Mouse (Mus musculus): ENCODE measurements around the gene Dtd1. TPM values are rescaled to one million over a fixed set of nuclear protein-coding genes. Genes with fewer than 3 reads are reported as not detected.

Gene Dtd1
- polyA plus RNA-seq, 1 experiment from 2014 or later, result 65.2 TPM

DNA sequence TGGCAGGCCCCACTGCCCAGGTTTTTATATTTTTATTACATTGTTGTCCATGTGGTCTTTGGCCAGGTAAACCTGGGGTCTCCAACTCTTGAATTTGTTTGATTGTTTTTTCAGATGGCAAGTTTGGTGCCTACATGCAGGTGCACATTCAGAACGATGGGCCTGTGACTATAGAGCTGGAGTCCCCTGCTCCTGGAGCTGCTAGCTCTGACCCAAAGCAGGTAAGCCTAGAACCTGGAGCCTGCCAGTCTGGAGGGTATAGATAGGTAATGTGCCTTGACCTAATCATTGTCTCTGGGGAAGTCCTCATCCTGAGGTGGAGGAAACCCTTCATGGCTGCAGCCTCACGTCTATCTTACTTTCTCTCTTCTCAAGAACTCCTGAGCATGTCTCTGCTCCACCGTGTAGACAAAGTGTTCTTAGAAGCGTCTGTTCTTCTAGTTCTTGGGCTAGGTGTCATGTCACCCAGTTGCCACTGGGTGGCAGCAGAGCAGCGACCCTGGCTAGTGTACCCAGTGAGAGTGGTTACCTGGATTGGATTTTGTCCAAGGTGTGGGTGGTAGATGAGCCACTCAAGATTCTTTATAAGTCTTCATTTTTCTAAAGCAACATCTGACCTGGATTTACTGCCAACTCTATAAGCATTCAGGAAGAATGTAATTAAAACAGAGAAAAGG lies 36.1 kb downstream of the Dtd1 start:
- no peaks in the 10 kb centered on the region for H3K4me1 ChIP-seq (replicated peaks; ENCODE audit: control insufficient read depth, insufficient read depth, low read length)
- 18% methylated on average over 5 of the region's 5 CpGs for WGBS

DNA sequence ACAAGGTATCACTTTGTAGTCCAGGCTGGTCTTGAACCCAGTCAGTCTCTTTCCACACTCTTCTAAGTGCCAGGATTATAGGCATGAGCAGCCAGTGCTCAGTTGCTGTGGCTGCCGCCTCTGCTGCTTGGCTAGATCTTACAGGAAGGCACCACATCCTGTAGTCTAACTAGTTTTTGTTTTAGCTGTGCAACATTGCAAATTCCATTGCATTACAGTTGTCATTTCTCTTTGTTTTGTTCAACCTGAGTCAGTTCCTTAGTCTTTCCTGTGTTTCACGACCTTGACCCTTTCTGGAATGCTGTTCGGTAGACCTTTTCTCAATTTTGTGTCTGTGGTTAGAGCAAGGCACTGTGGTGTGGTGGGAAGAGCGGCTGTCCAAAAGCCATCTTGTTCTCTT lies 37.5 kb downstream of the Dtd1 start:
- Histone ChIP-seq H3K9me3 (ENCODE audit: control insufficient read depth, low read length) (no peaks in the 10 kb centered on the region), H3K4me1 (replicated peaks; ENCODE audit: control insufficient read depth, insufficient read depth, low read length) (no peaks in the 10 kb centered on the region), H3K36me3 (ENCODE audit: control insufficient read depth, insufficient read depth, low read length) (no peaks in the 10 kb centered on the region; the same call in 1 of the 2 replicates), H3K4me2 (no peak overlapping the region), H3K27ac (ENCODE audit: low read depth, low read length) (no peak overlapping the region), H3K27me3 (replicated peaks; ENCODE audit: control insufficient read depth, insufficient read depth, low read length) (no peaks in the 10 kb centered on the region), H3K4me3 (ENCODE audit: low read depth, low read length) (no peak overlapping the region), H3K9ac (ENCODE audit: low read depth, low read length) (no peak overlapping the region)
- DNase-seq (ENCODE audit: low spot score) (no peak), ATAC-seq (replicated peaks; ENCODE audit: low FRiP score) (no peak)
- WGBS, result 77% methylated on average over 4 of the region's 4 CpGs

More for the DNA sequence above, 36.1 kb downstream of the Dtd1 start:
- no peaks in the 10 kb centered on the region for H3K9me3 ChIP-seq (ENCODE audit: control insufficient read depth, low read length)
- no peak overlapping the region for H3K4me3 ChIP-seq (ENCODE audit: low read depth, low read length)
- no peaks in the 10 kb centered on the region; the same call in 1 of the 2 replicates for H3K36me3 ChIP-seq (ENCODE audit: control insufficient read depth, insufficient read depth, low read length)
- H3K27me3 ChIP-seq (replicated peaks; ENCODE audit: control insufficient read depth, insufficient read depth, low read length), result no peaks in the 10 kb centered on the region
- H3K27ac ChIP-seq (ENCODE audit: low read depth, low read length), result no peak overlapping the region
- peak; percentile 45 for DNase-seq (ENCODE audit: low spot score)
- ATAC-seq (replicated peaks; ENCODE audit: low FRiP score), result peak; percentile 69
- H3K9ac ChIP-seq (ENCODE audit: low read depth, low read length), result no peak overlapping the region
- no peak overlapping the region for H3K4me2 ChIP-seq

DNA sequence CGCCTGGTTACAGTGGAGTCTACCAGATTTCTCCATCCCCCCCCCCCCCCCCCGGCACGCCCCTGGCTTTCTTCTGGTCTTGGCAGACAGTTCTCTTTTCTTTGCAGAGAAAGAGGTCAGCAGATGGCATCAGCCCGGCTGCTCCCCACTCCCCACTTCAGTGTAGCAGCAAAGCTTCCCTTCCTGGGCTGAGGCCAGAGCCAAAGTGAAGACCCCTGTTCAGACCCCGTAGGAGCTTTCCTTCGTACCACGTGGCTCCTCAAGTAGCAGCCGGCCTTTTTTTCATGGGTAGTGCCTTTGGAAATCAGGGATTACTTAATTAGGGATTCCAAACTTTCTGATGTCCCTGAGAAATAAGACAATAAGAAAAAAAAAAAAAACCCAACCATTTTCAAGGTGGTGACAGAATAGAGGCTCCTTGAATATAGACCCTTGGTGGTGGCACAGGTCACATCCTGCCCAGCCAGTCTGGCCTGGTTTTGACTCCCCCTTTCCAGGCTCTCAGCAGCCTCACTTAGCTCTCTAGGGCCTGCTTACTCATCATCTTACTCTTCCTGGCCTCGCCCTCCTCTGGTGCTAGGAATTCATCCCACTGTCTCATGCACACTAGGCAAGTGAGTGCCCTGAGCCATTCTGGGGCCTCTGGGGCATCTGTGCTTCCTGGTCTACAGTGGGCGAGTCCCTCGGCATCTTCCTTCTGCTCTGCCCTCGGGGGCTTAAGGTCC lies 38.1 kb downstream of the Dtd1 start:
- no peak overlapping the region for H3K4me2 ChIP-seq
- no peaks in the 10 kb centered on the region for H3K4me1 ChIP-seq (replicated peaks; ENCODE audit: control insufficient read depth, insufficient read depth, low read length)
- no peaks in the 10 kb centered on the region for H3K27me3 ChIP-seq (replicated peaks; ENCODE audit: control insufficient read depth, insufficient read depth, low read length)
- H3K9me3 ChIP-seq (ENCODE audit: control insufficient read depth, low read length), result no peaks in the 10 kb centered on the region
- H3K36me3 ChIP-seq (ENCODE audit: control insufficient read depth, insufficient read depth, low read length), result no peaks in the 10 kb centered on the region; the same call in 1 of the 2 replicates
- no peak overlapping the region for H3K4me3 ChIP-seq (ENCODE audit: low read depth, low read length)
- no peak overlapping the region for H3K9ac ChIP-seq (ENCODE audit: low read depth, low read length)
- ATAC-seq (replicated peaks; ENCODE audit: low FRiP score), result no peak
- DNase-seq (ENCODE audit: low spot score), result no peak
- WGBS, result 77% methylated on average over 12 of the region's 12 CpGs
- no peak overlapping the region for H3K27ac ChIP-seq (ENCODE audit: low read depth, low read length)

DNA sequence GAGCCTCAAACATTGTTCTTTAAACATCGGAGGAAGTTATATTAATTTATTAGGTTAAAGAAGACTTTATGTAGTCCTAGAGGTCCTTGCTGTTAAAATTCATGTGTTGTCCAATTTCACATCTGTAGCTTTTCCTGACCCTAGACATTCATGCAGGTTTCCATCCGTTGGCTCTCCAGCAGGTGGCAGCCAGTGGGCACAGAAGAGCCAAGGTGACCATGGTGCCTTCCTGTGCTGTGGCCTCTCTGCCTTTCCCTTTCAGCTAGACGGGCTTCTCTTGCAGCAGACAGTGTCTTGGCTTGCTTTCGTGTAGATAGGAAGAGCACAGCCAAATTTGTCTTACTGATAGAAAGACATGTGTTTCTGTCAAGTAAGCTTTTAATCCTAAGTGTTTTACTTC lies 39.0 kb downstream of the Dtd1 start:
- H3K4me2 ChIP-seq, result no peak overlapping the region
- no peak overlapping the region for H3K27ac ChIP-seq (ENCODE audit: low read depth, low read length)
- DNase-seq (ENCODE audit: low spot score) (no peak), ATAC-seq (replicated peaks; ENCODE audit: low FRiP score) (no peak)
- no peak overlapping the region for H3K9ac ChIP-seq (ENCODE audit: low read depth, low read length)
- H3K9me3 ChIP-seq (ENCODE audit: control insufficient read depth, low read length), result no peaks in the 10 kb centered on the region
- 73% methylated on average over 4 of the region's 4 CpGs for WGBS
- H3K36me3 ChIP-seq (ENCODE audit: control insufficient read depth, insufficient read depth, low read length), result no peaks in the 10 kb centered on the region; the same call in 1 of the 2 replicates
- H3K4me1 ChIP-seq (replicated peaks; ENCODE audit: control insufficient read depth, insufficient read depth, low read length), result no peaks in the 10 kb centered on the region
- no peaks in the 10 kb centered on the region for H3K27me3 ChIP-seq (replicated peaks; ENCODE audit: control insufficient read depth, insufficient read depth, low read length)
- no peak overlapping the region for H3K4me3 ChIP-seq (ENCODE audit: low read depth, low read length)

DNA sequence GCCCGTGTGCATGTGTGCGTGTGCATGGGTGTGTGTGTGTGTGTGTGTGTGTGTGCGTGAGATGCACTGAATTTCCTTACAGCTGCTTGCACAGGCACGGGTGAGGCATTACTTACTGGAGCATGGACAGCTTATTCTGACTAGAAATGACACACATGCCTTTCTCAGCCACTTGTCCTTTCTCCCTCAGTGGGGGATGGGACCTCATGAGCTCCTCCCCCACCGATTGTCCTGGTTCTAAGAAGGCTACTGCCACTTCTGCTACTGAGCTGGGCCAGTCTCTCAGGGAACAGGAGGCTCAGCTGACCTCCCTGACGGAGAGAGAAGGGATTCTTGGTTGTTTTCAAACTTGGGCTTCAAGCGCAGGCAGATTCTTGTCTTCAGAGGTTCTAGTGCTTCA lies 40.4 kb downstream of the Dtd1 start:
- DNase-seq (ENCODE audit: low spot score) (no peak), ATAC-seq (replicated peaks; ENCODE audit: low FRiP score) (no peak)
- no peaks in the 10 kb centered on the region for H3K9me3 ChIP-seq (ENCODE audit: control insufficient read depth, low read length)
- H3K27ac ChIP-seq (ENCODE audit: low read depth, low read length), result no peak overlapping the region
- 81% methylated on average over 7 of the region's 7 CpGs for WGBS
- H3K4me1 ChIP-seq (replicated peaks; ENCODE audit: control insufficient read depth, insufficient read depth, low read length), result no peaks in the 10 kb centered on the region
- no peak overlapping the region for H3K4me2 ChIP-seq
- H3K9ac ChIP-seq (ENCODE audit: low read depth, low read length), result no peak overlapping the region
- no peaks in the 10 kb centered on the region for H3K36me3 ChIP-seq (ENCODE audit: control insufficient read depth, insufficient read depth, low read length)
- H3K27me3 ChIP-seq (replicated peaks; ENCODE audit: control insufficient read depth, insufficient read depth, low read length), result no peaks in the 10 kb centered on the region
- no peak overlapping the region for H3K4me3 ChIP-seq (ENCODE audit: low read depth, low read length)

DNA sequence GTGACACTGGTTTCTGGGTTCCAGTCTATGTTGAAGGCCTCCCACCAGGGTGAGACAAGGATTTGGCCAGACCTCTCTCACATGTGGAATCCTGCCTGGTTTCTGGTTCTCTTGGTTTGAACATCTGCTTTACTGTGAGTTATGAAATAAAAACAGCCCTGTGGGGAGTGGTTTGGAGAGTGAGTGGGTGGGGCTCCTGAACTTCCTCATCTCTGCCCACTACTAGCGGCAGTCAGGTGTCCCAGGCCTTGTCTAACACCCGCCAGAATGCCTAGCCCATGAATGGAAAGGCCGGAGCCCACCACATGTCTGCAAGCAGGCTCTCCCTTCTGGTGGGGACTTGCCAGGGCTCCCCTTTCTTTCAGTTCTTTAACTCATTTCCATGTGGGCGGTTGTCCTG lies 42.3 kb downstream of the Dtd1 start:
- no peak overlapping the region for H3K4me2 ChIP-seq
- H3K27me3 ChIP-seq (replicated peaks; ENCODE audit: control insufficient read depth, insufficient read depth, low read length), result no peaks in the 10 kb centered on the region
- H3K27ac ChIP-seq (ENCODE audit: low read depth, low read length), result no peak overlapping the region
- DNase-seq (ENCODE audit: low spot score), result no peak
- no peak for ATAC-seq (replicated peaks; ENCODE audit: low FRiP score)
- no peaks in the 10 kb centered on the region for H3K36me3 ChIP-seq (ENCODE audit: control insufficient read depth, insufficient read depth, low read length)
- WGBS, result 72% methylated on average over 4 of the region's 4 CpGs
- H3K4me1 ChIP-seq (replicated peaks; ENCODE audit: control insufficient read depth, insufficient read depth, low read length), result no peaks in the 10 kb centered on the region
- no peaks in the 10 kb centered on the region for H3K9me3 ChIP-seq (ENCODE audit: control insufficient read depth, low read length)
- no peak overlapping the region for H3K9ac ChIP-seq (ENCODE audit: low read depth, low read length)
- H3K4me3 ChIP-seq (ENCODE audit: low read depth, low read length), result no peak overlapping the region

DNA sequence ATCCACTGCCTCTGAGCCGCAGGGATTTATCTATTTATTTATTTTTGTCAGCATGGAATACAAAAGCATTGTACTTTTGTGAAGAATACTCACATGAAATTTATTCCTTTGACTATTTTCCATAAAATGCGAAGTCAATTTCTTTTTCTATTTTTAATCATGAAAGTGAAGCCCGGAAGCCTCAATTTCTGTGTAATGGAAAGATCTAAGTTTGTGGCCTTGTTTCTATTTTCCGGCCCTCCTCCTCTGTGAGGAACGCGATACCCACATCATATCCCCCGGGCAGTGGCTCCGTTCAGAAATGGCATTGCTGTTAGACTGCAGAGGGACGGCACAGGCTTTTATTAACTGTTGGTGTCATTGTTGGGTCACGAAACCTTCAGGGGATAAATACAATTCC lies 46.7 kb downstream of the Dtd1 start:
- Histone ChIP-seq H3K27ac (ENCODE audit: low read depth, low read length) (no peak overlapping the region), H3K9me3 (ENCODE audit: control insufficient read depth, low read length) (no peaks in the 10 kb centered on the region), H3K4me2 (no peak overlapping the region), H3K4me1 (replicated peaks; ENCODE audit: control insufficient read depth, insufficient read depth, low read length) (no peaks in the 10 kb centered on the region), H3K4me3 (ENCODE audit: low read depth, low read length) (no peak overlapping the region), H3K9ac (ENCODE audit: low read depth, low read length) (no peak overlapping the region), H3K36me3 (ENCODE audit: control insufficient read depth, insufficient read depth, low read length) (no peaks in the 10 kb centered on the region), H3K27me3 (replicated peaks; ENCODE audit: control insufficient read depth, insufficient read depth, low read length) (no peaks in the 10 kb centered on the region)
- DNase-seq (ENCODE audit: low spot score), result no peak
- ATAC-seq (replicated peaks; ENCODE audit: low FRiP score), result no peak
- 82% methylated on average over 10 of the region's 10 CpGs for WGBS

DNA sequence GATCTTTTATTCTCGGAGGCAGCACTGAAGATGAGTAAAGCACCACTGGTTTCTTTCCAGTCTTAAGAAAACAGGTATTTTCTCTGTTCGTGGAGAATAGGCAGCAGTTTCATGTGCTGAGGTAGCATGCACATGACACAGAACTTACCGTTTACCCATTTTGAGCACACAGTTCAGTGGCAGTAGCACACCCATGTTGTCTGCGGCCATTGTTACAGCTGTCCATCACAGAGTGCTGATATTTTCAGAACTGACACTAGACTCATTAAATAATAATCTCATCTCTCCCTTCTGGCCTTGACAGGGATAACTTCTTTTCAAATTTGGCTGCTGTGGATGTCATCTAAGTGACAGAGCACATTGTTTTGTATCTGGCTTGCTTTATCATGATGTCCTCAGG lies 47.5 kb downstream of the Dtd1 start:
- DNase-seq (ENCODE audit: low spot score) (no peak), ATAC-seq (replicated peaks; ENCODE audit: low FRiP score) (no peak)
- Histone ChIP-seq H3K9me3 (ENCODE audit: control insufficient read depth, low read length) (no peaks in the 10 kb centered on the region), H3K27ac (ENCODE audit: low read depth, low read length) (no peak overlapping the region), H3K4me2 (no peak overlapping the region), H3K9ac (ENCODE audit: low read depth, low read length) (no peak overlapping the region), H3K4me3 (ENCODE audit: low read depth, low read length) (no peak overlapping the region), H3K36me3 (ENCODE audit: control insufficient read depth, insufficient read depth, low read length) (no peaks in the 10 kb centered on the region), H3K27me3 (replicated peaks; ENCODE audit: control insufficient read depth, insufficient read depth, low read length) (no peaks in the 10 kb centered on the region), H3K4me1 (replicated peaks; ENCODE audit: control insufficient read depth, insufficient read depth, low read length) (no peaks in the 10 kb centered on the region)
- WGBS, result 83% methylated on average over 4 of the region's 4 CpGs

DNA sequence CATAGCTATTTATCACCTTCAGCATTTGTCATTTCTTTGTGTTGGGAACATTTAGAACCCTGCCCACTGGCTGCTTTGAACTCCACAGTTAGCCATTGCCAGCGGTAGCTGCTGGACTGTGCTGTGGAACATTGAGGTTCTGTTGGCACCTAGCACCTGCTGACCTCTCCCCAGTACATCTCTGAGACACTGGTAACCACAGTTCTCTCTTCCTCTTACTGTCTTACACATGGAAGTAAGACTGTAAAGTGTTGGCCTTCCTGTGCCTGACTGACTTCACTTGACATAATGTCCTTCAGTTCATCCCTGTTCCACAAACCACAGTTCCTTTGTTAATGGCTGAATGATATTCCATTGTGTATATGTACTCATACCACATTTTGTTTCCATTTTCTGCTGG lies 50.3 kb downstream of the Dtd1 start:
- no peak for ATAC-seq (replicated peaks; ENCODE audit: low FRiP score)
- no peaks in the 10 kb centered on the region for H3K27me3 ChIP-seq (replicated peaks; ENCODE audit: control insufficient read depth, insufficient read depth, low read length)
- H3K36me3 ChIP-seq (ENCODE audit: control insufficient read depth, insufficient read depth, low read length), result no peaks in the 10 kb centered on the region
- WGBS, result 97% methylated on average over 1 of the region's 1 CpGs
- H3K4me2 ChIP-seq, result no peak overlapping the region
- H3K9ac ChIP-seq (ENCODE audit: low read depth, low read length), result no peak overlapping the region
- no peaks in the 10 kb centered on the region for H3K9me3 ChIP-seq (ENCODE audit: control insufficient read depth, low read length)
- DNase-seq (ENCODE audit: low spot score), result no peak
- H3K27ac ChIP-seq (ENCODE audit: low read depth, low read length), result no peak overlapping the region
- H3K4me3 ChIP-seq (ENCODE audit: low read depth, low read length), result no peak overlapping the region
- H3K4me1 ChIP-seq (replicated peaks; ENCODE audit: control insufficient read depth, insufficient read depth, low read length), result no peaks in the 10 kb centered on the region
